Mouse (Mus musculus) embryo, embryonic 11 days (tissue): ENCODE data around the gene Pnp2.
"Not testable (repeated sequence)": the region's sequence is repeated elsewhere in the genome, so short reads cannot be mapped to it uniquely, and the experiment has no call there.

Experiments
- DNase-seq: peaks from one replicate; pipeline ENCODE4 v3.0.0-alpha.2; 2015

The Pnp2 gene

GRCm38 (mm10) chr14:50958289-50958995 is 2.6 kb downstream of the Pnp2 start:
- DNase-seq, result not testable (repeated sequence)

GRCm38 (mm10) chr14:50968216-50968980 is 12.6 kb downstream of the Pnp2 start:
- DNase-seq, result no peak

- DNase-seq, result no peak
Observed at GRCm38 (mm10) chr14:50969041-50969440, 13.2 kb downstream of the Pnp2 start.

- peak; percentile 23 for DNase-seq
Observed at GRCm38 (mm10) chr14:50969558-50970544, 14.1 kb downstream of the Pnp2 start.

- no peak for DNase-seq
Observed at GRCm38 (mm10) chr14:50970822-50971221, 15.0 kb downstream of the Pnp2 start.

- not testable (repeated sequence) for DNase-seq
Observed at GRCm38 (mm10) chr14:50973054-50973453, 17.3 kb downstream of the Pnp2 start.

GRCm38 (mm10) chr14:50973700-50974099 is 17.9 kb downstream of the Pnp2 start:
- no peak for DNase-seq

GRCm38 (mm10) chr14:50975001-50975400 is 19.2 kb downstream of the Pnp2 start:
- DNase-seq, result no peak

- peak; percentile 33 for DNase-seq
Observed at GRCm38 (mm10) chr14:50976674-50977073, 20.9 kb downstream of the Pnp2 start.

- not testable (repeated sequence) for DNase-seq
Observed at GRCm38 (mm10) chr14:50978451-50978850, 22.7 kb downstream of the Pnp2 start.

- no peak for DNase-seq
Observed at GRCm38 (mm10) chr14:50979631-50980030, 23.8 kb downstream of the Pnp2 start.

GRCm38 (mm10) chr14:50981207-50981606 is 25.4 kb downstream of the Pnp2 start:
- DNase-seq, result no peak

- DNase-seq, result no peak
Observed at GRCm38 (mm10) chr14:50981837-50982236, 26.0 kb downstream of the Pnp2 start.

- no peak for DNase-seq
Observed at GRCm38 (mm10) chr14:50987668-50988067, 31.9 kb downstream of the Pnp2 start.

- no peak for DNase-seq
Observed at GRCm38 (mm10) chr14:50991037-50991436, 35.2 kb downstream of the Pnp2 start.

GRCm38 (mm10) chr14:50997088-50997487 is 41.3 kb downstream of the Pnp2 start:
- no peak for DNase-seq

GRCm38 (mm10) chr14:50997999-50998666 is 42.3 kb downstream of the Pnp2 start:
- DNase-seq, result no peak

GRCm38 (mm10) chr14:51007152-51007801 is 51.5 kb downstream of the Pnp2 start, which contains the start of gene Rnase10:
Gene Rnase10, plus strand, starts transcription at chr14:51007751.
- peak; percentile 31 for DNase-seq

GRCm38 (mm10) chr14:51007914-51008713 is 52.3 kb downstream of the Pnp2 start:
- no peak for DNase-seq

- DNase-seq, result no peak
Observed at GRCm38 (mm10) chr14:51008781-51009180, 53.0 kb downstream of the Pnp2 start.

- no peak for DNase-seq
Observed at GRCm38 (mm10) chr14:51009572-51009971, 53.8 kb downstream of the Pnp2 start.
